Mouse (Mus musculus): ENCODE measurements around the gene Cxcl5. TPM values are rescaled to one million over a fixed set of nuclear protein-coding genes. Genes with fewer than 3 reads are reported as not detected.

Gene Cxcl5
- total RNA-seq (2022), result not detected

- no peak for DNase-seq (ENCODE audit: low spot score in 2 of 2)
Measured at GRCm38 (mm10) chr5:90759077-90760065, at the start of gene Cxcl5. TSS of gene Cxcl5 (plus strand) at chr5:90759360.

GRCm38 (mm10) chr5:90711409-90711808 is 47.8 kb upstream of the Cxcl5 start:
- DNase-seq (ENCODE audit: low spot score in 2 of 2), result no peak

- no peak for DNase-seq (ENCODE audit: low spot score in 2 of 2)
Measured at GRCm38 (mm10) chr5:90717937-90718336, 41.2 kb upstream of the Cxcl5 start.

- DNase-seq (ENCODE audit: low spot score in 2 of 2), result no peak
Measured at GRCm38 (mm10) chr5:90722656-90723055, 36.5 kb upstream of the Cxcl5 start.

- DNase-seq (ENCODE audit: low spot score in 2 of 2), result no peak
Measured at GRCm38 (mm10) chr5:90728254-90728653, 30.9 kb upstream of the Cxcl5 start.

- DNase-seq (ENCODE audit: low spot score in 2 of 2), result no peak
Measured at GRCm38 (mm10) chr5:90731480-90731879, 27.7 kb upstream of the Cxcl5 start.

GRCm38 (mm10) chr5:90742029-90742428 is 17.1 kb upstream of the Cxcl5 start:
- no peak for DNase-seq (ENCODE audit: low spot score in 2 of 2)

GRCm38 (mm10) chr5:90753934-90754333 is 5.2 kb upstream of the Cxcl5 start:
- no peak for DNase-seq (ENCODE audit: low spot score in 2 of 2)

GRCm38 (mm10) chr5:90758020-90758605 is 1.0 kb upstream of the Cxcl5 start:
- no peak for DNase-seq (ENCODE audit: low spot score in 2 of 2)

- DNase-seq (ENCODE audit: low spot score in 2 of 2), result no peak
Measured at GRCm38 (mm10) chr5:90760303-90760702, 1.1 kb downstream of the Cxcl5 start.

- DNase-seq (ENCODE audit: low spot score in 2 of 2), result no peak
Measured at GRCm38 (mm10) chr5:90760844-90761243, 1.7 kb downstream of the Cxcl5 start.

- DNase-seq (ENCODE audit: low spot score in 2 of 2), result no peak
Measured at GRCm38 (mm10) chr5:90761834-90762233, 2.7 kb downstream of the Cxcl5 start.

- DNase-seq (ENCODE audit: low spot score in 2 of 2), result no peak
Measured at GRCm38 (mm10) chr5:90763912-90764665, 4.9 kb downstream of the Cxcl5 start.

- no peak for DNase-seq (ENCODE audit: low spot score in 2 of 2)
Measured at GRCm38 (mm10) chr5:90765821-90766606, 6.9 kb downstream of the Cxcl5 start.

GRCm38 (mm10) chr5:90768218-90768617 is 9.1 kb downstream of the Cxcl5 start, which contains the start of gene Ppbp:
TSS of gene Ppbp (plus strand) at chr5:90768518.
- DNase-seq (ENCODE audit: low spot score in 2 of 2), result no peak

GRCm38 (mm10) chr5:90771369-90771768 is 12.2 kb downstream of the Cxcl5 start:
- DNase-seq (ENCODE audit: low spot score in 2 of 2), result no peak

- no peak for DNase-seq (ENCODE audit: low spot score in 2 of 2)
Measured at GRCm38 (mm10) chr5:90771880-90772653, 12.9 kb downstream of the Cxcl5 start, which contains the start of gene Pf4. TSS of gene Pf4 (plus strand) at chr5:90772435.

GRCm38 (mm10) chr5:90775562-90775961 is 16.4 kb downstream of the Cxcl5 start:
- DNase-seq (ENCODE audit: low spot score in 2 of 2), result no peak

- no peak for DNase-seq (ENCODE audit: low spot score in 2 of 2)
Measured at GRCm38 (mm10) chr5:90777621-90778020, 18.5 kb downstream of the Cxcl5 start.

GRCm38 (mm10) chr5:90778856-90779255 is 19.7 kb downstream of the Cxcl5 start:
- DNase-seq (ENCODE audit: low spot score in 2 of 2), result no peak

All from gastrocnemius, adult 8-10 months (tissue).